Mouse (Mus musculus): ENCODE measurements around the gene Klhdc8b.

- no peak for TF ChIP-seq CTCF (IDR thresholded peaks at IDR 0.05; ENCODE audit: low read depth)
- TF ChIP-seq EP300 (optimal IDR thresholded peaks at IDR 0.05): no peak
Observed at GRCm38 (mm10) chr9:108488403-108488802, 27.0 kb upstream of the Klhdc8b start.

Data from stomach, postnatal 0 days (tissue).